Mouse (Mus musculus) bone marrow macrophage, adult 2 months (primary cell): ENCODE data around the gene Tada2a.

Experiments
- CTCF ChIP-seq: IDR thresholded peaks from 2 replicates; pipeline ENCODE4 v1.5.1; 2012; ENCODE audit warnings: low read depth, mild to moderate bottlenecking, low read length, moderate library complexity
- POLR2A ChIP-seq: IDR thresholded peaks from 2 replicates; pipeline ENCODE4 v1.6.1; 2012; ENCODE audit warnings: mild to moderate bottlenecking, low read depth, low read length, borderline replicate concordance

- TF ChIP-seq CTCF (no peak), POLR2A (no peak)
Observed at GRCm38 (mm10) chr11:84042808-84043762, 86.3 kb downstream of the Tada2a start.
